Mouse (Mus musculus) myocyte (in vitro differentiated cells): Measurements from ENCODE around the gene Xrcc1. TPM values are rescaled to one million over a fixed set of nuclear protein-coding genes. Genes with fewer than 3 reads are reported as not detected.
A peak's percentile ranks its signal among the peaks of the same experiment; 100 is the strongest.

Experiments
- H3K27me3 ChIP-seq: one replicate; pipeline ENCODE4 v1.6.1; 2011; ENCODE audit not compliant: control insufficient read depth, insufficient read depth, insufficient read length
- H3K36me3 ChIP-seq: one replicate; pipeline ENCODE4 v1.6.1; 2011; ENCODE audit not compliant: control insufficient read depth, insufficient read depth
- H3K4me2 ChIP-seq: one replicate; pipeline ENCODE4 v1.6.1; 2011; ENCODE audit warnings: low read depth, control low read depth
- H3K4me3 ChIP-seq: one replicate; pipeline ENCODE4 v1.5.1; 2011; ENCODE audit warnings: mild to moderate bottlenecking, control low read depth, moderate library complexity
- H3K79me2 ChIP-seq: one replicate; pipeline ENCODE4 v1.6.1; 2011; ENCODE audit not compliant: control insufficient read depth, insufficient read depth
- H3ac ChIP-seq: one replicate; pipeline ENCODE4 v1.6.1; 2011; ENCODE audit not compliant: control insufficient read depth, insufficient read length
- CEBPB ChIP-seq: IDR thresholded peaks from 2 replicates; pipeline ENCODE4 v1.6.1; 2011; ENCODE audit warnings: mild to moderate bottlenecking, moderate library complexity; ENCODE audit not compliant: poor library complexity, insufficient read depth, severe bottlenecking
- E2F4 ChIP-seq: IDR thresholded peaks from one replicate; pipeline ENCODE4 v1.6.1; 2011; ENCODE audit warnings: mild to moderate bottlenecking, control low read depth, moderate library complexity; ENCODE audit not compliant: insufficient read depth
- MAX ChIP-seq: IDR thresholded peaks from one replicate; pipeline ENCODE4 v1.6.1; 2011; ENCODE audit warnings: low read depth, mild to moderate bottlenecking, control low read depth
- MYOD1 ChIP-seq, 3 experiments: IDR thresholded peaks; one replicate each; pipeline ENCODE4 v1.6.1; 2011; ENCODE audit warnings: control low read depth in 2 of 3, low read depth in 2 of 3, mild to moderate bottlenecking in 2 of 3, moderate library complexity in 1 of 3; ENCODE audit not compliant: insufficient read length in 2 of 3, control insufficient read depth in 1 of 3
- MYOG ChIP-seq, 3 experiments: IDR thresholded peaks; one replicate each; pipeline ENCODE4 v1.6.1; 2011; ENCODE audit warnings: control low read depth in 2 of 3, low read depth in 2 of 3, mild to moderate bottlenecking in 2 of 3; ENCODE audit not compliant: insufficient read length in 2 of 3, control insufficient read depth in 1 of 3, insufficient read depth in 1 of 3
- POLR2A ChIP-seq: IDR thresholded peaks from one replicate; pipeline ENCODE4 v1.6.1; 2011; ENCODE audit warnings: low read depth, mild to moderate bottlenecking, control low read depth, moderate library complexity; ENCODE audit not compliant: insufficient read length
- POLR2AphosphoS2 ChIP-seq: IDR thresholded peaks from one replicate; pipeline ENCODE4 v1.6.1; 2011; ENCODE audit warnings: low read depth, control low read depth; ENCODE audit not compliant: insufficient read length
- REST ChIP-seq: IDR thresholded peaks from one replicate; pipeline ENCODE4 v1.6.1; 2011; ENCODE audit warnings: mild to moderate bottlenecking, control low read depth, moderate library complexity; ENCODE audit not compliant: insufficient read depth, insufficient read length
- SRF ChIP-seq: IDR thresholded peaks from one replicate; pipeline ENCODE4 v1.6.1; 2011; ENCODE audit warnings: low read depth; ENCODE audit not compliant: control insufficient read depth, insufficient read length
- TCF12 ChIP-seq: IDR thresholded peaks from one replicate; pipeline ENCODE4 v1.6.1; 2011; ENCODE audit warnings: mild to moderate bottlenecking, control low read depth; ENCODE audit not compliant: poor library complexity, insufficient read depth, severe bottlenecking
- TCF3 ChIP-seq: IDR thresholded peaks from one replicate; pipeline ENCODE4 v1.6.1; 2011; ENCODE audit warnings: low read depth, control low read depth; ENCODE audit not compliant: insufficient read length
- USF1 ChIP-seq: IDR thresholded peaks from one replicate; pipeline ENCODE4 v1.6.1; 2011; ENCODE audit warnings: low read depth, mild to moderate bottlenecking, control low read depth, moderate library complexity
- polyA plus RNA-seq: library from polyadenylated mRNA; unstranded; fragments of >200 nt; fragmentation: generic; extraction: Trizol; gene quantifications from one replicate; pipeline ENCODE4 v1.2.1, GENCODE M21; 2012; ENCODE audit warnings: missing spikeins

The Xrcc1 gene
- polyA plus RNA-seq, 1 experiment, result 32.7 TPM

- H3K27me3 ChIP-seq, result no peaks in the 10 kb centered on the region
- no peak overlapping the region for H3ac ChIP-seq
- H3K4me2 ChIP-seq, result no peak overlapping the region
- H3K4me3 ChIP-seq, result no peak overlapping the region
- no peaks in the 10 kb centered on the region for H3K36me3 ChIP-seq
- TF ChIP-seq SRF (no peak), CEBPB (no peak), REST (no peak), MYOG (IDR thresholded peaks at IDR 0.05; ENCODE audit: control insufficient read depth in 1 of 3, insufficient read depth in 1 of 3, insufficient read length in 2 of 3, low read depth in 2 of 3) (no peak), USF1 (no peak), TCF12 (no peak), E2F4 (no peak), MYOD1 (IDR thresholded peaks at IDR 0.05; ENCODE audit: control insufficient read depth in 1 of 3, insufficient read length in 2 of 3, low read depth in 2 of 3) (no peak), MAX (no peak), TCF3 (no peak), POLR2AphosphoS2 (no peak), POLR2A (no peak)
- H3K79me2 ChIP-seq, result no peaks in the 10 kb centered on the region
Observed at GRCm38 (mm10) chr7:24533031-24533571, 13.0 kb upstream of the Xrcc1 start.

DNA sequence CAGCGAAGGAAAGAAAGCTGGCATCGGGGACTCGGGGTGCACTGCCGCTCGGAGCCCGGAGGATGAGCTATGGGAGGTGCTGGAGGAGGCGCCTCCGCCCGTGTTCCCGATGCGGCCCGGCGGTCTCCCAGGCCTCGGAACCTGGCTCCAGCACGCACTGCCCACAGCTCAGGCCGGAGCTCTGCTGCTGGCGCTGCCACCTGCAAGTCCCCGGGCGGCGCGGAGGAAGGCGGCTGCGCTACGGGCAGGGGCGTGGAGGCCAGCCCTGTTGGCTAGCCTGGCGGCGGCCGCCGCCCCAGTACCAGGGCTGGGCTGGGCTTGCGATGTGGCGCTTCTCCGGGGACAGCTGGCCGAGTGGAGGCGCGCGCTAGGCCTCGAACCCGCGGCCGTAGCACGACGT is 12.3 kb upstream of the Xrcc1 start:
- Histone ChIP-seq H3K4me2 (no peak overlapping the region), H3K4me3 (no peak overlapping the region), H3K79me2 (no peaks in the 10 kb centered on the region), H3ac (no peak overlapping the region), H3K27me3 (no peaks in the 10 kb centered on the region), H3K36me3 (no peaks in the 10 kb centered on the region)
- TF ChIP-seq SRF (no peak), MYOD1 (IDR thresholded peaks at IDR 0.05; ENCODE audit: control insufficient read depth in 1 of 3, insufficient read length in 2 of 3, low read depth in 2 of 3) (no peak), USF1 (no peak), TCF3 (no peak)

- TF ChIP-seq TCF3, result no peak
- no peak for TF ChIP-seq MAX
- no peak for TF ChIP-seq SRF
- no peak for TF ChIP-seq MYOG (IDR thresholded peaks at IDR 0.05; ENCODE audit: control insufficient read depth in 1 of 3, insufficient read depth in 1 of 3, insufficient read length in 2 of 3, low read depth in 2 of 3)
- TF ChIP-seq TCF12, result no peak
- no peak for TF ChIP-seq USF1
- no peak for TF ChIP-seq REST
- TF ChIP-seq POLR2AphosphoS2, result no peak
- Histone ChIP-seq H3K79me2 (no peaks in the 10 kb centered on the region), H3K36me3 (no peaks in the 10 kb centered on the region), H3K4me3 (no peak overlapping the region), H3ac (no peak overlapping the region), H3K4me2 (no peak overlapping the region), H3K27me3 (no peaks in the 10 kb centered on the region)
Observed at GRCm38 (mm10) chr7:24534301-24534700, 11.8 kb upstream of the Xrcc1 start.

- Histone ChIP-seq H3K4me3 (no peak overlapping the region), H3K27me3 (no peaks in the 10 kb centered on the region), H3K36me3 (no peaks in the 10 kb centered on the region), H3K4me2 (no peak overlapping the region), H3K79me2 (no peaks in the 10 kb centered on the region), H3ac (no peak overlapping the region)
- no peak for TF ChIP-seq REST
- TF ChIP-seq SRF, result no peak
- no peak for TF ChIP-seq CEBPB
- TF ChIP-seq MYOG (IDR thresholded peaks at IDR 0.05; ENCODE audit: control insufficient read depth in 1 of 3, insufficient read depth in 1 of 3, insufficient read length in 2 of 3, low read depth in 2 of 3), result no peak
- no peak for TF ChIP-seq USF1
- TF ChIP-seq POLR2AphosphoS2, result no peak
- no peak for TF ChIP-seq POLR2A
Observed at GRCm38 (mm10) chr7:24537081-24537480, 9.0 kb upstream of the Xrcc1 start.

DNA sequence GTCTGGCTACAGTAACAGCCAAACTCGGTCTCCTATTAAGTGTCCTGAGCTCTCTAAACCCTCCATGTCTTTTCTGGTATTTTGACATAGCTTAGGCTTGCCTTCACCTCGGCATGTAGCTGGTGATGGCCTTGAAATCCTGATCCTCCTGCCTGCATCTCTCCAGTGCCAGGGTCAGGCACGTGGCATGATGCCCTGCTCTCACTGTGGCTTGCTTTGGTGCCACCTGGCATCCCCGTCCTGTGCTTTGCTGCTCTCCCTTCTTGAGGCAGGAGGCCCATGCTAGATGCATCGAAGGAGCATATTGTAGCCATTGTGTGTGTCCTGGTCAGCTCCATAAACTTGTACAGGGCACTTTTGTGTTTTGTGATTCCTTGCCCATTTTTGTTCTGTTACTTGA is 8.5 kb upstream of the Xrcc1 start:
- H3ac ChIP-seq, result no peak overlapping the region
- TF ChIP-seq POLR2A (peak; percentile 47), POLR2AphosphoS2 (peak; percentile 97), MYOD1 (IDR thresholded peaks at IDR 0.05; ENCODE audit: control insufficient read depth in 1 of 3, insufficient read length in 2 of 3, low read depth in 2 of 3) (no peak), USF1 (no peak), TCF12 (no peak)
- H3K36me3 ChIP-seq, result no peaks in the 10 kb centered on the region
- H3K4me3 ChIP-seq, result no peak overlapping the region
- no peaks in the 10 kb centered on the region for H3K79me2 ChIP-seq
- H3K4me2 ChIP-seq, result no peak overlapping the region
- H3K27me3 ChIP-seq, result no peaks in the 10 kb centered on the region
